Mouse (Mus musculus) small intestine, adult 2 months (tissue): ENCODE results near the gene Rpusd1.

Source experiments
- CTCF ChIP-seq: fragments of 200-500 bp; IDR thresholded peaks from 2 replicates; pipeline ENCODE4 v1.5.1; 2012; ENCODE audit warnings: low read depth, mild to moderate bottlenecking, control low read depth, inconsistent platforms, low read length, moderate library complexity, mixed read lengths; ENCODE audit not compliant: insufficient replicate concordance, insufficient read length; ENCODE audit errors: extremely low read depth
- POLR2A ChIP-seq: fragments of 200-500 bp; IDR thresholded peaks from 2 replicates; pipeline ENCODE4 v1.6.1; 2012; ENCODE audit warnings: low read depth, mild to moderate bottlenecking, control low read depth, inconsistent platforms, low read length, moderate library complexity

DNA sequence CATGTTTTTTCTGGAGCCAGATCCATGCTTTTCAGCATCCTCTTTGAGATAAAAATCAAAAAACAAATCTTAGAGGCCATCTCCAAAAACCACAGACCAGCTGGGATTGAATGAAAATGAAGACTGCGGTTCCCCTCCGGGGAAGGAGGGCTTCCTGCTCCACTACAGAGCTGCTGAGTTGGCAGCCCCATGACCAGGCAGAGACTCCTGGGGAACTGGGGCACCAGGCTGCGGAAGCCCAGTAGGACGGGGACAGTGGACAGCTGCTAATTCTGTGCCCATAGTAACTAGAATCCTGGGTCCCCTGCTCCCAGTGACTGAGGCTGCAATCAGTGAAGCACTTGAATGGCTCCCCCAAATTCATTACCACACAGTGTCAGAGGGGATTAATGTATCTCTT is 45.8 kb upstream of the Rpusd1 start:
- TF ChIP-seq CTCF (no peak), POLR2A (no peak)
